Mouse (Mus musculus) bone marrow, adult 2 months (tissue): ENCODE results near the gene Slc35e2.

Experiments
- CTCF ChIP-seq: fragments of 200-500 bp; IDR thresholded peaks from 2 replicates; pipeline ENCODE4 v1.5.1; 2011; ENCODE audit warnings: low read length, control low read depth; ENCODE audit not compliant: control insufficient read depth, insufficient read depth
- POLR2A ChIP-seq: fragments of 200-500 bp; IDR thresholded peaks from 2 replicates; pipeline ENCODE4 v1.6.1; 2011; ENCODE audit warnings: low read depth, mild to moderate bottlenecking, control low read depth, low read length, borderline replicate concordance; ENCODE audit not compliant: control insufficient read depth

- no peak for TF ChIP-seq POLR2A
- TF ChIP-seq CTCF = no peak
Observed at GRCm38 (mm10) chr4:155669598-155670075, 68.4 kb downstream of the Slc35e2 start.
